Mouse (Mus musculus): ENCODE measurements at regions not wholly inside any gene's neighbourhood (a gene's known extent, or its start where the extent isn't known, plus 50 kb on each side); places are given as distances from the start of the nearest gene placed in this dataset.

DNA sequence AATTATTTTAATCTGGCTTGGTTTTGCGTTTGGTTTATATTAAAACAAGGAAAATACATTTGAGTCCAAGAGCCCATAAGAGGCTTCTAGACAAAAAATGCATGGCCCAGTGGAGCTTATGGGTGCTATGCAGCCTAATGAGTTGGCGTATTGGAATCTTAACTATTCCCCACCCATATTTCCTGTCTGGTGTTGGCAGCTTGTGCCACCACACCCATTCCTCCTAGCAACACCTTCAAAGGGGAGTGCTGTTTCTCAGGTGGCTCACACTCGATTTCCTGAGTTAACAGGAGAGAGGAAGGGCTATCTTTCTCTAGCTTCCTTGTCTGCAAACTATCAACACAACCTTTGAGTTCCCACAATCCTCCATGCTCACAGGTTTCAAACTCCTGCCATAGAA, 331.0 kb downstream of the Plk2 start:
- H3K4me1 ChIP-seq (ENCODE audit: control insufficient read depth, insufficient read depth, low read length), result no peaks in the 10 kb centered on the region
- DNase-seq, result no peak
- no peak overlapping the region for H3K4me3 ChIP-seq (replicated peaks; ENCODE audit: insufficient read depth, low read depth, low read length)
- WGBS, result 78% methylated on average over 3 of the region's 3 CpGs
- TF ChIP-seq CTCF (IDR thresholded peaks at IDR 0.05; ENCODE audit: borderline replicate concordance, insufficient read depth, low read depth, low read length), result no peak
- TF ChIP-seq POLR2A (IDR thresholded peaks at IDR 0.05; ENCODE audit: borderline replicate concordance, insufficient read depth, low read length), result no peak
- no peak overlapping the region for H3K27ac ChIP-seq (ENCODE audit: insufficient read depth, low read length)
- no peaks in the 10 kb centered on the region for H3K27me3 ChIP-seq (ENCODE audit: control insufficient read depth, insufficient read depth, low read length)

DNA sequence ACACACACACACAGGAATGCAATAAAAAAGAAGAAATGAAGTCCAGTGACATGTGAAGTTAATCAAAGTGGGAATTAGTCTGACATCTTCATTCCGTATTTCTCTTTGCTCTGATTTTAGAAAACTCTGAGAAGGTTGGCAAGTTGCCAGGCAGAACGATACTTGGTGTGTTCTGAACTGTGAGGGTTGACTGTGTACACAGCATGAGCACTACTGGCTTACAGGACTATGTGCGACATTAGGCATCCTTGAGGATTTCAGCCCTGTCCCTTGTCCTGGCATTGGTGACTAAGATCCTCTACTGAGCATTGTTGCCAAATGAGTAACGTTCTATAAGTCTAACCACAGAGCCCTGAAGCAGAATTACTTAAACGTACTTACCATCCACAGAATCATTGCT, 340.7 kb downstream of the Plk2 start:
- DNase-seq, result no peak
- Histone ChIP-seq H3K4me1 (ENCODE audit: control insufficient read depth, insufficient read depth, low read length) (no peaks in the 10 kb centered on the region; the same call in 1 of the 2 replicates), H3K27ac (ENCODE audit: insufficient read depth, low read length) (no peak overlapping the region), H3K4me3 (replicated peaks; ENCODE audit: insufficient read depth, low read depth, low read length) (no peak overlapping the region), H3K27me3 (ENCODE audit: control insufficient read depth, insufficient read depth, low read length) (no peaks in the 10 kb centered on the region)
- WGBS, result 12% methylated on average over 5 of the region's 5 CpGs
- TF ChIP-seq CTCF (IDR thresholded peaks at IDR 0.05; ENCODE audit: borderline replicate concordance, insufficient read depth, low read depth, low read length), result no peak
- TF ChIP-seq POLR2A (IDR thresholded peaks at IDR 0.05; ENCODE audit: borderline replicate concordance, insufficient read depth, low read length), result no peak

DNA sequence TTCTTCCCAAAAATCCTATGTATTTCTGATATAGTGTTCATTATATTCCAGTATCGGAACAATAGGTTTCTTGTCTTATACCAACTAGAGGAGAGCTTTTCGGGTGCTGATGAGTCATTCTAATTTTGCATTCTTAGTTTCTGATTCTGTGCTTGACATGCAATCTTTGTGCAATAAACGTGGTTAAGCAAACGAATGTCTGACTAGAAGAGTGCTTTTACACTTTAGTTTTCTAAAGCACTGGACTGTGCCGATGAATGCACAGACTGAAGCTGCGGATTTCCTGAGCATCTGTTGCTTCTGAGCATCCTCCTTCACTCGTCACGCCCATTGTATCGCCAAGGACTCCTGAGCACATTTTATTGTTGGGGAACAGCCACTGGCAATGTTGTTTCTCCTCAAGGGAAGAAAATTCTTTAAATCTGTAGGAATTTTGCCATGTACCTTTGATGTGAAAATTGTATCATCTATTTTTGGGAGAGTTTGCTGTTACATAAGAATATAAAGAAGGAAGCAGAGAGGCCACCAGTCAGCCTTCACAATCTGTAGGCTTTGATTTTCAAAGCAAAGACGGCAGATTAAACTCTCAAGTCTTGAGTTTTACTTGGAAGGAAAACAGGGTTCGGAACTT, 346.8 kb downstream of the Plk2 start:
- WGBS, result 69% methylated on average over 11 of the region's 11 CpGs
- Histone ChIP-seq H3K4me3 (replicated peaks; ENCODE audit: insufficient read depth, low read depth, low read length) (no peak overlapping the region), H3K4me1 (ENCODE audit: control insufficient read depth, insufficient read depth, low read length) (no peaks in the 10 kb centered on the region), H3K27me3 (ENCODE audit: control insufficient read depth, insufficient read depth, low read length) (no peaks in the 10 kb centered on the region), H3K27ac (ENCODE audit: insufficient read depth, low read length) (no peak overlapping the region)
- no peak for DNase-seq
- TF ChIP-seq CTCF (IDR thresholded peaks at IDR 0.05; ENCODE audit: borderline replicate concordance, insufficient read depth, low read depth, low read length) (no peak), POLR2A (IDR thresholded peaks at IDR 0.05; ENCODE audit: borderline replicate concordance, insufficient read depth, low read length) (no peak)

DNA sequence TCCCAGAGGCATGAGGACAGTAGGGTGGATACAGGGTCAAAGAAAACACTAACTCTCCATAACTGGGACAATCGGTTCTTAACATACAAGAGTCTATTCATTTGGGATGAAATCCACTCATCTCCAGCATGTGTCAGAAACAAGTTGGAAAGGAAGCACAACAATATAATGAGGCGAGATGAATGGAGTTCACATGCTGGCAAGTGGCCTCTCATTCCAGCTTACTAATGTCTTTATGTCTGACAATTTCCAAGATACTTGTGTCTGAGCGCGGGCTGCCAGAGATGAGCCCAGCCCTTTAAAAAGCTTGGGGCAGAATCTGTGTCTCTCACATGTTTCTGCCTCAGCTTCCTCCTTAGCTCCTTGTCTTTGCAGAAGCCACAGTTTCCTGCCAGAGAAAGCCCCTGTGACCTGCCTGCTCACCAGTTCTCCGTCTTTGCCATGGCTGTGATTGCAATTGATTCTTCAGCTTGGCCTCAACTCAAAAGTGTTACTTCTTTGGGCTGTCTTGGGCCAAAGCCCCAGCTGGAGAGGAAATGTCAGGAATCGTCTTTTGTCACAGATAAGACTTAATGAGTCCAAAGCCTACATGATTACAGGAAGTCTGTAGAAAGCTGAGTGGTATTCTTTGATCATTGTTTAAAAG, 352.5 kb downstream of the Plk2 start:
- TF ChIP-seq CTCF (IDR thresholded peaks at IDR 0.05; ENCODE audit: borderline replicate concordance, insufficient read depth, low read depth, low read length) (no peak), POLR2A (IDR thresholded peaks at IDR 0.05; ENCODE audit: borderline replicate concordance, insufficient read depth, low read length) (no peak)
- Histone ChIP-seq H3K27ac (ENCODE audit: insufficient read depth, low read length) (no peak overlapping the region), H3K4me3 (replicated peaks; ENCODE audit: insufficient read depth, low read depth, low read length) (no peak overlapping the region), H3K4me1 (ENCODE audit: control insufficient read depth, insufficient read depth, low read length) (no peaks in the 10 kb centered on the region), H3K27me3 (ENCODE audit: control insufficient read depth, insufficient read depth, low read length) (no peaks in the 10 kb centered on the region; the same call in 1 of the 2 replicates)
- DNase-seq, result no peak
- 33% methylated on average over 6 of the region's 6 CpGs for WGBS

DNA sequence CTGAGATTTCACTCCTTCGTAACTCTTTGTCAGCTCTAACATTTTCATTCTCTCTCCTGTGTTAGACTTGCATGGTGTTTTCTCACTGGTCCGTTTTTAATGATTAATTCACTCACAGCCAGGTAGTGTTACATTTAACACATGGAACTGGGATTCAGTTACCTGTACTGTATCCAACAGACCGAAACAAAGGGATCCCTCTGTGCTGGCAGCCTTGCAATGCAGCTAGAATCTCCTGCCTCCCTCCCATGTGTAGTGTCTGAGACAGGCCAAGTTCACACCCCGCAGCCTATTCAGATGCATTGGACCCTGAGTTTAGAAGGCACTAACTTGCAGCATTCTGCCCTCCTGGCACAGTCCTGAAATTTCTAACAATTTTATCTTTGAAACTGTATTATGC, 357.9 kb downstream of the Plk2 start:
- WGBS, result 51% methylated on average over 4 of the region's 4 CpGs
- H3K27me3 ChIP-seq (ENCODE audit: control insufficient read depth, insufficient read depth, low read length), result no peaks in the 10 kb centered on the region

DNA sequence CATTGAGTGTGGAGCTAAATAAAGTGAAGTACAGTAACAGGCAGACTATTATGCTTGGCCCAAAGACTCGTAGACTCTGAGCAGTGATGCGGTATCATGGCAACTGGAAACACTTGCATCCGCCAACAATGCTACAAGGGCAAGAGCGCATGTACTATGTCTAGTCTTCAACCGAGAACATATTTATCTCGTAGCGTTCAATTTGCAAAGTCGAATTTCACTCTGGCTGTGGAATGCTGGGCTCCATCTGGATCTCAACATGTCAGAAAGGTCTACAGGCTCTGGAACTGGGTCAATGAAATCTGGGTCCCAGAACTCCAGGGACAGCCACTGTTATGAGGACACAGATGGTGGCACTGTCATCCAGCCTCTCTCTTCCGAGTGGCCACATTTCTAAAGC, 359.7 kb downstream of the Plk2 start:
- TF ChIP-seq POLR2A (IDR thresholded peaks at IDR 0.05; ENCODE audit: borderline replicate concordance, insufficient read depth, low read length) (no peak), CTCF (IDR thresholded peaks at IDR 0.05; ENCODE audit: borderline replicate concordance, insufficient read depth, low read depth, low read length) (no peak)
- H3K4me3 ChIP-seq (replicated peaks; ENCODE audit: insufficient read depth, low read depth, low read length), result no peak overlapping the region
- H3K4me1 ChIP-seq (ENCODE audit: control insufficient read depth, insufficient read depth, low read length), result no peaks in the 10 kb centered on the region
- no peak overlapping the region for H3K27ac ChIP-seq (ENCODE audit: insufficient read depth, low read length)
- peak; percentile 15 to 45 for DNase-seq
- no peaks in the 10 kb centered on the region for H3K27me3 ChIP-seq (ENCODE audit: control insufficient read depth, insufficient read depth, low read length)
- WGBS, result 26% methylated on average over 9 of the region's 9 CpGs

More for the DNA sequence above, 357.9 kb downstream of the Plk2 start:
- no peak for DNase-seq
- Histone ChIP-seq H3K4me3 (replicated peaks; ENCODE audit: insufficient read depth, low read depth, low read length) (no peak overlapping the region), H3K27ac (ENCODE audit: insufficient read depth, low read length) (no peak overlapping the region), H3K4me1 (ENCODE audit: control insufficient read depth, insufficient read depth, low read length) (no peaks in the 10 kb centered on the region)
- TF ChIP-seq POLR2A (IDR thresholded peaks at IDR 0.05; ENCODE audit: borderline replicate concordance, insufficient read depth, low read length) (no peak), CTCF (IDR thresholded peaks at IDR 0.05; ENCODE audit: borderline replicate concordance, insufficient read depth, low read depth, low read length) (no peak)

DNA sequence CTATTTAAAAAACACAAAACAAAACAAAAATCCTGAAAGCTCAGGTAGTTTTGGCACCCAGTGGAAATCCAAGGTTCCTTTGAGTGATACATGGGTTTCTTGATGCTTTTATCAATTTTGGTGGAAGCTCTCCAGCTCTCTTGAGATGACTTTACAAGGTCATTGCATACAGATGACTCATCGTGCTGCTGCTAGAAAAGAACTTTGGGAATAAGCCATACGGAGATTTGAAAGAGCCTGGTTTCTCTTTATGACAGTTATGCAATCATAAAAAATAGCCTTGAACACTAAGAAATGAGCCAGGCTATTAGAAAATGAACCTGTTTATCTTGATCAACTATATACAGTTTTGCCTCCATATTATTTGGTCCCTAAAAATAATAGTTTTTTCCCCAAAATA, 362.0 kb downstream of the Plk2 start:
- Histone ChIP-seq H3K27me3 (ENCODE audit: control insufficient read depth, insufficient read depth, low read length) (no peaks in the 10 kb centered on the region), H3K4me3 (replicated peaks; ENCODE audit: insufficient read depth, low read depth, low read length) (no peak overlapping the region), H3K27ac (ENCODE audit: insufficient read depth, low read length) (no peak overlapping the region), H3K4me1 (ENCODE audit: control insufficient read depth, insufficient read depth, low read length) (no peaks in the 10 kb centered on the region)
- 73% methylated on average over 2 of the region's 2 CpGs for WGBS
- TF ChIP-seq POLR2A (IDR thresholded peaks at IDR 0.05; ENCODE audit: borderline replicate concordance, insufficient read depth, low read length), result no peak
- TF ChIP-seq CTCF (IDR thresholded peaks at IDR 0.05; ENCODE audit: borderline replicate concordance, insufficient read depth, low read depth, low read length), result no peak
- DNase-seq, result peak in 1 of 2 experiments; percentile 3

DNA sequence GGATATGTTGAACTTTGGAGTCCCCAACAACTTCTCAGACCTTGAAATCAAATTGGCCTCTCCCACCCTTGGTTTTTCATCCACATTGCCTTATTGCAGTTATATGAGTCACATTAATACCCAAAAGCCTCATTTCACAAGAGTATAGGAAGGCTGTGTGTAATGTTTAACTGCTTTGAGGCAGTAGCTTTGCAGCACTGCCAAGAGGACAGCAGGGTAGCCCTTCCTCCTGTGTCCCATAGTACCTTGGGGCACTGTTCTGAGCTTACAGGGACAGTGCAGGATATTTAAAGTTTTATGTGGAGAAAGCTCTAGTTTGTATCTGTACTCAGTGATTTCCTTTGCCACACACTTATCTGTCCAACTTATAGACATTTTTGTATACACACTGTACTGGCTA, 374.4 kb downstream of the Plk2 start:
- Histone ChIP-seq H3K27ac (ENCODE audit: insufficient read depth, low read length) (no peak overlapping the region), H3K4me3 (replicated peaks; ENCODE audit: insufficient read depth, low read depth, low read length) (no peak overlapping the region), H3K27me3 (ENCODE audit: control insufficient read depth, insufficient read depth, low read length) (no peaks in the 10 kb centered on the region), H3K4me1 (ENCODE audit: control insufficient read depth, insufficient read depth, low read length) (no peaks in the 10 kb centered on the region)
- no peak for DNase-seq
- TF ChIP-seq POLR2A (IDR thresholded peaks at IDR 0.05; ENCODE audit: borderline replicate concordance, insufficient read depth, low read length) (no peak), CTCF (IDR thresholded peaks at IDR 0.05; ENCODE audit: borderline replicate concordance, insufficient read depth, low read depth, low read length) (no peak)
